Mouse (Mus musculus) testis, adult 2 months (tissue): ENCODE results near the gene A930009A15Rik. TPM values are rescaled to one million over a fixed set of nuclear protein-coding genes. Genes with fewer than 3 reads are reported as not detected.

ENCODE experiments used
- H3K27ac ChIP-seq: fragments of 200-500 bp; 2 replicates; pipeline ENCODE4 v1.5.1; 2012; ENCODE audit warnings: low read depth, low read length; ENCODE audit not compliant: control insufficient read depth, insufficient read depth
- H3K27me3 ChIP-seq: fragments of 200-500 bp; 2 replicates; pipeline ENCODE4 v1.6.1; 2012; ENCODE audit warnings: mild to moderate bottlenecking, low read length, moderate library complexity; ENCODE audit not compliant: control insufficient read depth, insufficient read depth
- H3K36me3 ChIP-seq: fragments of 200-500 bp; 2 replicates; pipeline ENCODE4 v1.6.1; 2012; ENCODE audit warnings: mild to moderate bottlenecking, low read length; ENCODE audit not compliant: control insufficient read depth, insufficient read depth
- H3K4me1 ChIP-seq: fragments of 200-500 bp; 2 replicates; pipeline ENCODE4 v1.6.1; 2012; ENCODE audit warnings: low read length; ENCODE audit not compliant: control insufficient read depth, insufficient read depth
- H3K4me3 ChIP-seq: fragments of 200-500 bp; 2 replicates; pipeline ENCODE4 v1.5.1; 2012; ENCODE audit warnings: low read depth, mild to moderate bottlenecking, low read length, moderate library complexity, mixed read lengths; ENCODE audit not compliant: control insufficient read depth
- CTCF ChIP-seq: fragments of 200-500 bp; IDR thresholded peaks from 2 replicates; pipeline ENCODE4 v1.5.1; 2012; ENCODE audit warnings: low read depth, mild to moderate bottlenecking, inconsistent platforms, low read length, moderate library complexity; ENCODE audit not compliant: control insufficient read depth, insufficient read depth, insufficient replicate concordance
- POLR2A ChIP-seq: fragments of 200-500 bp; IDR thresholded peaks from 2 replicates; pipeline ENCODE4 v1.6.1; 2012; ENCODE audit warnings: low read depth, mild to moderate bottlenecking, inconsistent platforms, low read length, moderate library complexity; ENCODE audit not compliant: control insufficient read depth
- polyA plus RNA-seq: library from polyadenylated mRNA; depleted of rRNA; stranded (reverse); fragments of >200 nt; gene quantifications from 2 replicates; pipeline ENCODE4 v1.2.3, GENCODE M21; 2012

The A930009A15Rik gene
- polyA plus RNA-seq, 1 experiment = not detected

DNA sequence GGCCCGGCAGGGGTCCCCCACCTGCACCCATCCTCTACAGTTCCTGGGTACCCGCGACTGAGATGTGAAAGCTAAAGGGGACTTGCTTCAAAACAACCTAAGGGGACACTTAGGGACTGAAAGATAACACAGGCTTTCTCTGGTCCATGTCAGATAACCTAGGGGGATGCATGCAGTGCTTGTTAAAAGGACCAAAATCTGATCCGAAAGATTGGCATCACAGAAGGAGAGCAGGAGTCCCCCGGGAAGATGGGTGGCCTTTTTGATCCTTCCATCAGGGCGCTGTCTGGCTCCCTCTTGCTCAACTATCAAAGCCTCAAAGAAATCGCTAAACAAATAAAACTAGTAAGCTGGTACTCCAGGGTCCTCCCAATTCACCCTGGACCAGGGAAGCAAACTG, 18.2 kb downstream of the A930009A15Rik start:
- H3K4me3 ChIP-seq = no peak overlapping the region
- no peaks in the 10 kb centered on the region for H3K36me3 ChIP-seq
- H3K27ac ChIP-seq = no peak overlapping the region
- no peaks in the 10 kb centered on the region for H3K27me3 ChIP-seq
- H3K4me1 ChIP-seq = peaks cover 7% of the 10 kb centered on the region
- TF ChIP-seq CTCF = no peak

DNA sequence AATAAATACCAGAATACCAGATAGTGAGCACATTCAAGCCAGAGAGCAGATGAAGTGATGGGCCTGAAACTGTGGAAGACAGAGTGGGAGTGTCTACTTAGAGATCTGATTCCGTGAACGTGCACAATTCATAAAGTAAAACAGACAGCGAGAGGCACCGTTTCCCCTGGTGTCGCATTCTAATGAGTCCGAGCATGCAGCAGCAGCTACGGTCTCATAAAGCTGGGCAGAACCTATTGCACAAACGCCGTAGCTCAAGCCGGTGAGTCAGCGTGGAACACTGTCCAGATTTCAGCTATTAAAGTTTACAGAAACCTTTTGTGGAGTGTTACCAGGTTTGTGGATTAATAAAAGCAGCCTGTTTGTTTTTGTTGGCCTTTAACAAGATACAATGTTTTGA, 23.4 kb downstream of the A930009A15Rik start:
- H3K4me1 ChIP-seq = no peaks in the 10 kb centered on the region; the same call in 1 of the 2 replicates
- H3K36me3 ChIP-seq = no peaks in the 10 kb centered on the region
- no peaks in the 10 kb centered on the region for H3K27me3 ChIP-seq
- no peak overlapping the region for H3K27ac ChIP-seq
- H3K4me3 ChIP-seq = no peak overlapping the region
- TF ChIP-seq POLR2A = no peak
- TF ChIP-seq CTCF = no peak

GRCm38 (mm10) chr10:115593651-115594050, 23.9 kb downstream of the A930009A15Rik start:
- no peak overlapping the region for H3K27ac ChIP-seq
- no peak overlapping the region for H3K4me3 ChIP-seq
- TF ChIP-seq POLR2A (no peak), CTCF (no peak)
- no peaks in the 10 kb centered on the region for H3K27me3 ChIP-seq
- H3K36me3 ChIP-seq = no peaks in the 10 kb centered on the region
- no peaks in the 10 kb centered on the region; the same call in 1 of the 2 replicates for H3K4me1 ChIP-seq

- H3K27me3 ChIP-seq = no peaks in the 10 kb centered on the region
- H3K4me1 ChIP-seq = no peaks in the 10 kb centered on the region; the same call in 1 of the 2 replicates
- TF ChIP-seq CTCF = no peak
- TF ChIP-seq POLR2A = no peak
- H3K36me3 ChIP-seq = no peaks in the 10 kb centered on the region
- H3K4me3 ChIP-seq = no peak overlapping the region
- H3K27ac ChIP-seq = no peak overlapping the region
Measured at GRCm38 (mm10) chr10:115595748-115596147, 26.0 kb downstream of the A930009A15Rik start.

- H3K27me3 ChIP-seq = no peaks in the 10 kb centered on the region
- no peaks in the 10 kb centered on the region for H3K4me1 ChIP-seq
- no peaks in the 10 kb centered on the region for H3K36me3 ChIP-seq
- no peak overlapping the region for H3K4me3 ChIP-seq
- no peak for TF ChIP-seq POLR2A
- no peak for TF ChIP-seq CTCF
- H3K27ac ChIP-seq = no peak overlapping the region
Measured at GRCm38 (mm10) chr10:115617456-115618287, 47.9 kb downstream of the A930009A15Rik start.

GRCm38 (mm10) chr10:115618288-115618856, 48.6 kb downstream of the A930009A15Rik start:
- no peaks in the 10 kb centered on the region for H3K36me3 ChIP-seq
- H3K27me3 ChIP-seq = no peaks in the 10 kb centered on the region
- H3K27ac ChIP-seq = no peak overlapping the region
- no peak for TF ChIP-seq POLR2A
- H3K4me3 ChIP-seq = peak overlapping the region; percentile 28; the same call in 1 of the 2 replicates
- H3K4me1 ChIP-seq = no peaks in the 10 kb centered on the region

DNA sequence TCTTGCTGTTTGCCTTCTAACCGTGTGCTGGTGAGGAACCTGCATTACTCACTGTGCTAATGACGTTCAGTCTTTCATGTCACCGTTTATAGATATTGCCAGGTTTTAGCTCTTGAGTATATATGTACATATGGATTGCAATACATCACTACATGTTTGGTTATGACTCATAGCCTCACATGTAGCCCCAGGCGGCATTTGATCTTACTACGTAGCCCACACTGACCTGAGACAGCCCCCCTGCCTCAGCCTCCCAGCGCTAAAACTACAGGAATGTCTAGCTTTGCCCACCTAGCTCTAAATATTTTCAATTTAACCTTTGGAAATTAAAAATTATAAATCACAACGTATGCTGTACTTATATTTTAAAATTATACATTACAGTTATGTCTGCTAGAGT, 53.7 kb downstream of the A930009A15Rik start:
- no peaks in the 10 kb centered on the region for H3K27me3 ChIP-seq
- TF ChIP-seq POLR2A (no peak), CTCF (no peak)

More for the DNA sequence above, 53.7 kb downstream of the A930009A15Rik start:
- Histone ChIP-seq H3K4me3 (no peak overlapping the region), H3K27ac (no peak overlapping the region), H3K36me3 (no peaks in the 10 kb centered on the region), H3K4me1 (no peaks in the 10 kb centered on the region)
